Mouse (Mus musculus): ENCODE results near the gene Fbln2. TPM values are rescaled to one million over a fixed set of nuclear protein-coding genes. Genes with fewer than 3 reads are reported as not detected.

Gene Fbln2
- polyA plus RNA-seq, 1 experiment: 2.4 TPM

GRCm38 (mm10) chr6:91290937-91291336 is 78.7 kb downstream of the Fbln2 start:
- Histone ChIP-seq H3K27ac (ENCODE audit: control insufficient read depth, insufficient read depth, low read depth, low read length) (no peak overlapping the region), H3K36me3 (ENCODE audit: control insufficient read depth, insufficient read depth, low read length) (no peaks in the 10 kb centered on the region), H3K4me3 (ENCODE audit: control insufficient read depth, low read depth, low read length) (no peak overlapping the region), H3K4me1 (ENCODE audit: control insufficient read depth, insufficient read depth, low read length) (no peaks in the 10 kb centered on the region; the same call in 1 of the 2 replicates), H3K27me3 (ENCODE audit: control insufficient read depth, insufficient read depth, low read length) (no peaks in the 10 kb centered on the region; the same call in 1 of the 2 replicates)
- no peak for TF ChIP-seq POLR2A (IDR thresholded peaks at IDR 0.05; ENCODE audit: control insufficient read depth, low read depth, low read length)
- TF ChIP-seq CTCF (IDR thresholded peaks at IDR 0.05; ENCODE audit: control insufficient read depth, insufficient read depth, insufficient replicate concordance, low read depth, low read length): no peak

GRCm38 (mm10) chr6:91295431-91295830 is 83.2 kb downstream of the Fbln2 start:
- TF ChIP-seq POLR2A (IDR thresholded peaks at IDR 0.05; ENCODE audit: control insufficient read depth, low read depth, low read length): no peak
- TF ChIP-seq CTCF (IDR thresholded peaks at IDR 0.05; ENCODE audit: control insufficient read depth, insufficient read depth, insufficient replicate concordance, low read depth, low read length): no peak
- Histone ChIP-seq H3K4me3 (ENCODE audit: control insufficient read depth, low read depth, low read length) (no peak overlapping the region), H3K4me1 (ENCODE audit: control insufficient read depth, insufficient read depth, low read length) (no peaks in the 10 kb centered on the region), H3K27me3 (ENCODE audit: control insufficient read depth, insufficient read depth, low read length) (no peaks in the 10 kb centered on the region; the same call in 1 of the 2 replicates), H3K27ac (ENCODE audit: control insufficient read depth, insufficient read depth, low read depth, low read length) (no peak overlapping the region), H3K36me3 (ENCODE audit: control insufficient read depth, insufficient read depth, low read length) (no peaks in the 10 kb centered on the region)

- TF ChIP-seq POLR2A (IDR thresholded peaks at IDR 0.05; ENCODE audit: control insufficient read depth, low read depth, low read length) (no peak), CTCF (IDR thresholded peaks at IDR 0.05; ENCODE audit: control insufficient read depth, insufficient read depth, insufficient replicate concordance, low read depth, low read length) (no peak)
- no peak overlapping the region for H3K27ac ChIP-seq (ENCODE audit: control insufficient read depth, insufficient read depth, low read depth, low read length)
- no peaks in the 10 kb centered on the region for H3K4me1 ChIP-seq (ENCODE audit: control insufficient read depth, insufficient read depth, low read length)
- no peaks in the 10 kb centered on the region; the same call in 1 of the 2 replicates for H3K27me3 ChIP-seq (ENCODE audit: control insufficient read depth, insufficient read depth, low read length)
- H3K36me3 ChIP-seq (ENCODE audit: control insufficient read depth, insufficient read depth, low read length): no peaks in the 10 kb centered on the region
- no peak overlapping the region for H3K4me3 ChIP-seq (ENCODE audit: control insufficient read depth, low read depth, low read length)
Measured at GRCm38 (mm10) chr6:91298828-91299227, 86.6 kb downstream of the Fbln2 start.

DNA sequence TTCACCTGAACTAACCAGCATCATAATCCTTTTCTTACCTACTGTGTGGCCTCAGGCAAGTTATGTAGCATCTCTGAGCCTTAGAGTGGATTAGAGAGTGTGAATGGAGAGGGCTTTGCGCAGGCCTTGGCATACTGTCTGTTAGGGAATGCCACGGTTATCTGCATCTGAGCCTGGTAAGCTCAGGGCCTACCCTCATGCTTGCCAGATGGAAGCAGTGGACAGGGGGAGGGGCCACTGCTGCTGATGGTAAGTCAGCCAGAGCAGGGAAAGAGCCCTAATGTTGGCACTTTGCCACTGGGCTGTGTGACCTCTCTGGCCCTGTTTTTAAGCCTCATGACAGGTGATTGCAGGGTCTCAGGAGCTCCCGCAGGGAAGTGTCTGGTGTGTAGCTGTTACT is 87.8 kb downstream of the Fbln2 start:
- no peaks in the 10 kb centered on the region for H3K27me3 ChIP-seq (ENCODE audit: control insufficient read depth, insufficient read depth, low read length)
- no peak overlapping the region for H3K27ac ChIP-seq (ENCODE audit: control insufficient read depth, insufficient read depth, low read depth, low read length)
- no peak for TF ChIP-seq POLR2A (IDR thresholded peaks at IDR 0.05; ENCODE audit: control insufficient read depth, low read depth, low read length)
- TF ChIP-seq CTCF (IDR thresholded peaks at IDR 0.05; ENCODE audit: control insufficient read depth, insufficient read depth, insufficient replicate concordance, low read depth, low read length): no peak
- no peaks in the 10 kb centered on the region for H3K36me3 ChIP-seq (ENCODE audit: control insufficient read depth, insufficient read depth, low read length)
- no peaks in the 10 kb centered on the region for H3K4me1 ChIP-seq (ENCODE audit: control insufficient read depth, insufficient read depth, low read length)
- no peak overlapping the region for H3K4me3 ChIP-seq (ENCODE audit: control insufficient read depth, low read depth, low read length)

DNA sequence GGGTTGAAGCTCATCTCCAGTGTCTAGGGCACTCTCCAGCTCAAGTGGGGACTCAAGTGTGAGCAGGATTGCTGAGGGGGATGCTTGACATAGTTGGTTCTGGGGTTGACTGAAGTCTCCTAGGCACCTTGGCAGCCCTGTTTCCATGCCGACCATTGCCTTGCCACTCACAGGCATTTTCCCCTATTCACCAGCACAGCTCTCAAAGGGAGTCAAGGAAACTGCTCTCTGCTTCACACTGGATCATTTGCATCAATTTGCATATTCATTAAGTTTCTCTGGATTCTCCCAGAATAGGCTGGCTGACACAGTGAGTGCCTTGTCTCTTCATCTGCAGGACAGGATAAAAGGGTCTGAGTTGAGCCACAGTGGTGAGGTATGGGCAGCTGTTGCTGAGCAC is 89.6 kb downstream of the Fbln2 start:
- Histone ChIP-seq H3K36me3 (ENCODE audit: control insufficient read depth, insufficient read depth, low read length) (no peaks in the 10 kb centered on the region), H3K27me3 (ENCODE audit: control insufficient read depth, insufficient read depth, low read length) (no peaks in the 10 kb centered on the region), H3K4me1 (ENCODE audit: control insufficient read depth, insufficient read depth, low read length) (no peaks in the 10 kb centered on the region), H3K27ac (ENCODE audit: control insufficient read depth, insufficient read depth, low read depth, low read length) (no peak overlapping the region), H3K4me3 (ENCODE audit: control insufficient read depth, low read depth, low read length) (no peak overlapping the region)
- no peak for TF ChIP-seq POLR2A (IDR thresholded peaks at IDR 0.05; ENCODE audit: control insufficient read depth, low read depth, low read length)
- TF ChIP-seq CTCF (IDR thresholded peaks at IDR 0.05; ENCODE audit: control insufficient read depth, insufficient read depth, insufficient replicate concordance, low read depth, low read length): no peak

DNA sequence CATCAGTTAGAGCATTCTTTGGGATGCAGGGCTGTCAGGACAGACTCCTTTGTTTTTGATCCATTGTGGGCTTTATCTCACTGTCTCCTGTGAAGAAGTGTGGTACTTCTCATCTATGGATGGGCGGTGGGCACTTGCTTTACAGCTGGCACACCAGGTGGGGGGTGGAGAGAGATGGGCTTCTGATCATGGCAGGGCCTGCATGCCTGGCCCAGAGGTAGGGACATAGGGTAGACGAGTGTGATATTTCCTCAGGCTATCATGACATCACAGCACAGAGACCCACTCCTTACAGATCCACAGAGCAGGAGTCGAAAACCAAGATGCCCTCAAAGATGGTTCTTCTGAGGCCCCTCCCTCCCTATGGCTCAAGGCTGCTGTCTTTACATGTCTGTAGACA is 90.1 kb downstream of the Fbln2 start:
- Histone ChIP-seq H3K27me3 (ENCODE audit: control insufficient read depth, insufficient read depth, low read length) (no peaks in the 10 kb centered on the region), H3K4me3 (ENCODE audit: control insufficient read depth, low read depth, low read length) (no peak overlapping the region), H3K27ac (ENCODE audit: control insufficient read depth, insufficient read depth, low read depth, low read length) (no peak overlapping the region), H3K4me1 (ENCODE audit: control insufficient read depth, insufficient read depth, low read length) (no peaks in the 10 kb centered on the region), H3K36me3 (ENCODE audit: control insufficient read depth, insufficient read depth, low read length) (no peaks in the 10 kb centered on the region)
- no peak for TF ChIP-seq POLR2A (IDR thresholded peaks at IDR 0.05; ENCODE audit: control insufficient read depth, low read depth, low read length)
- no peak for TF ChIP-seq CTCF (IDR thresholded peaks at IDR 0.05; ENCODE audit: control insufficient read depth, insufficient read depth, insufficient replicate concordance, low read depth, low read length)

- Histone ChIP-seq H3K27me3 (ENCODE audit: control insufficient read depth, insufficient read depth, low read length) (no peaks in the 10 kb centered on the region), H3K4me1 (ENCODE audit: control insufficient read depth, insufficient read depth, low read length) (no peaks in the 10 kb centered on the region), H3K4me3 (ENCODE audit: control insufficient read depth, low read depth, low read length) (no peak overlapping the region), H3K27ac (ENCODE audit: control insufficient read depth, insufficient read depth, low read depth, low read length) (no peak overlapping the region), H3K36me3 (ENCODE audit: control insufficient read depth, insufficient read depth, low read length) (no peaks in the 10 kb centered on the region)
- TF ChIP-seq POLR2A (IDR thresholded peaks at IDR 0.05; ENCODE audit: control insufficient read depth, low read depth, low read length) (no peak), CTCF (IDR thresholded peaks at IDR 0.05; ENCODE audit: control insufficient read depth, insufficient read depth, insufficient replicate concordance, low read depth, low read length) (no peak)
Measured at GRCm38 (mm10) chr6:91304172-91304571, 91.9 kb downstream of the Fbln2 start.

DNA sequence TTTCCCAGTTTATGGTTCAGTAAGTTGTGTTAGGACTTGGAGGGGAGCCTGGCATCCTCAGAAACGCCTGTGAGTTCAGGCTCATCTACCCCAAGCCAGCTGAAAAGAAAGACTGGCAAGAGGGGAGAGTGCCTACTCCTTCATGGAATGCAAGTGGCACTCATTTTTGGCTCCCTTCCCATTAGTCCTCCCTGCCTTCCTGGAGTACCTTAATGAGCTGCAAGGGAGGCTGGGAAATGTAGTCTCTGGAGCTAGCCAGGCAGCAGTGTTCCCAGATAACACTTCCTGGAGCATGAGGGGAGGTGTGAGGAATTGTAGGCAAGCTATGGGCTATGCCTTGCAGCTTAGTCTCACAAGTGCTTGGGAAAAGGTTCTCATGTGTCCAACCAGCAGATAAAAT is 95.7 kb downstream of the Fbln2 start:
- H3K36me3 ChIP-seq (ENCODE audit: control insufficient read depth, insufficient read depth, low read length): no peaks in the 10 kb centered on the region
- TF ChIP-seq POLR2A (IDR thresholded peaks at IDR 0.05; ENCODE audit: control insufficient read depth, low read depth, low read length) (no peak), CTCF (IDR thresholded peaks at IDR 0.05; ENCODE audit: control insufficient read depth, insufficient read depth, insufficient replicate concordance, low read depth, low read length) (no peak)
- H3K27ac ChIP-seq (ENCODE audit: control insufficient read depth, insufficient read depth, low read depth, low read length): no peak overlapping the region
- no peak overlapping the region for H3K4me3 ChIP-seq (ENCODE audit: control insufficient read depth, low read depth, low read length)
- H3K4me1 ChIP-seq (ENCODE audit: control insufficient read depth, insufficient read depth, low read length): no peaks in the 10 kb centered on the region
- no peaks in the 10 kb centered on the region for H3K27me3 ChIP-seq (ENCODE audit: control insufficient read depth, insufficient read depth, low read length)
